Mouse (Mus musculus): Measurements from ENCODE around the gene Des.

DNA sequence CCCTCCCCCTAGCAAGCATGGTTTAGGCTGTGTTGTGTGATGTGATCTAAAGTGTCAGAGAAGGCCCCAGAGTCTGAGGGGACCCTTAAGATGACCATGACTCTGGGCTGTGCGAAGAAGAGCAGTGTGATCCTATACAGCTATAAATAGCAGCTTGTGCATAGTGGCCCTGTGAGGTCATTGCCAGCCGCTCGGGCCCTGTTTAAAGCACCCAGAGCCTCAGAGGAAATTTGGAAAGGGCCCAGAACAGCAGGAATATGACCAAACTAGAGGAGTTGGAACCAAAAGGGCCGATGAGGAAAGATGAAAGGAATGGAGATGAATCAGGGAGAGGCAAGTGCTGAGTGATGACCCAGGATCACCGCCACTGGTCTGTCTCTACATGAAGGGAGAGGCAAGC lies 12.8 kb upstream of the Des start:
- TF ChIP-seq POLR2A (IDR thresholded peaks at IDR 0.05; ENCODE audit: borderline replicate concordance, low read depth, low read length) (no peak), CTCF (IDR thresholded peaks at IDR 0.05; ENCODE audit: low read depth, low read length) (no peak)
